Mouse (Mus musculus): ENCODE results near the gene Tmem125.

DNA sequence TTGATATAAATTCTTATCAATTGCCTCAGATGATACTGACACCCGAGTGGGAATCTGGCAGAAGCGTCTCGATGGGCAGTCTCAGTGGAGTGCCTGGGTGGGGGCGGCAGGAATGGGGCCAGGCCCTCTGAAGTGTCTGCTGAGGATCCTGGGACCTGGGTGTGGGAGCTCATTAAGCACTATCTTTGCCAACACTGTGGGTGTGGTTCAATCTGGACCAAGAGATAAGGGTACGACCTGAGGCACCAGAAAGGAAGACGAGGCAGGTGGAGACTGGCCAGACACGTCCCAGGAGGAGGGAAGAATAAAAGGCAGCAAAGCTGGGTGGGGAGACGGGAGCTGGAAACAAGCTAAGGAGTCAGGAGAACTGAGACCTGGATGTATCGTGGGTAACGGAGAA, 24.9 kb upstream of the Tmem125 start:
- peak; percentile 86 for TF ChIP-seq TAL1 (IDR thresholded peaks at IDR 0.05; ENCODE audit: low read length)
- TF ChIP-seq GATA1 (IDR thresholded peaks at IDR 0.05; ENCODE audit: low read length) = peak; percentile 79
